Mouse (Mus musculus) embryonic facial prominence, embryonic 12.5 days (tissue): Measurements from ENCODE around the gene Cpeb2. TPM values are rescaled to one million over a fixed set of nuclear protein-coding genes. Genes with fewer than 3 reads are reported as not detected.

Source experiments
- ATAC-seq: fragments of 200-750 bp; cut with Nextera tagmentation; 2 replicates; pipeline ENCODE4 v1.8.0; 2017; ENCODE audit not compliant: insufficient number of reproducible peaks, insufficient read depth, low FRiP score, low TSS enrichment
- H3K27ac ChIP-seq: fragments of 300-500 bp; sonication (generic); 2 replicates; pipeline ENCODE4 v1.5.1; 2016; ENCODE audit warnings: mild to moderate bottlenecking
- H3K27me3 ChIP-seq: fragments of 300-500 bp; sonication (generic); 2 replicates; pipeline ENCODE4 v1.6.1; 2016; ENCODE audit warnings: mild to moderate bottlenecking, moderate library complexity
- H3K36me3 ChIP-seq: fragments of 300-500 bp; sonication (generic); 2 replicates; pipeline ENCODE4 v1.6.1; 2016; ENCODE audit warnings: mild to moderate bottlenecking
- H3K4me1 ChIP-seq: fragments of 300-500 bp; sonication (generic); 2 replicates; pipeline ENCODE4 v1.6.1; 2016
- H3K4me2 ChIP-seq: fragments of 300-500 bp; sonication (generic); replicated peaks from 2 replicates; pipeline ENCODE4 v1.6.1; 2016; ENCODE audit warnings: mild to moderate bottlenecking, moderate library complexity
- H3K4me3 ChIP-seq: fragments of 300-500 bp; sonication (generic); 2 replicates; pipeline ENCODE4 v1.5.1; 2016; ENCODE audit warnings: mild to moderate bottlenecking
- H3K9ac ChIP-seq: fragments of 300-500 bp; sonication (generic); 2 replicates; pipeline ENCODE4 v1.6.1; 2016; ENCODE audit warnings: mild to moderate bottlenecking, moderate library complexity
- H3K9me3 ChIP-seq: fragments of 300-500 bp; sonication (generic); 2 replicates; pipeline ENCODE4 v1.6.1; 2016; ENCODE audit warnings: mild to moderate bottlenecking, moderate library complexity
- WGBS: fragments of 180-500 bp; shearing (Covaris S2); methylation state at CpG from one replicate; pipeline ENCODE4 v1.1.7; 2016; 5-methylcytosine and 5-hydroxymethylcytosine counted together
- polyA plus RNA-seq: library from polyadenylated mRNA; unstranded; fragments of >200 nt; fragmentation: Nextera tagmentation; extraction: Ambion mirVana; gene quantifications from 2 replicates; pipeline ENCODE4 v1.2.1, GENCODE M21; 2016

Gene Cpeb2
- polyA plus RNA-seq, 1 experiment from 2014 or later: 2.0 TPM

DNA sequence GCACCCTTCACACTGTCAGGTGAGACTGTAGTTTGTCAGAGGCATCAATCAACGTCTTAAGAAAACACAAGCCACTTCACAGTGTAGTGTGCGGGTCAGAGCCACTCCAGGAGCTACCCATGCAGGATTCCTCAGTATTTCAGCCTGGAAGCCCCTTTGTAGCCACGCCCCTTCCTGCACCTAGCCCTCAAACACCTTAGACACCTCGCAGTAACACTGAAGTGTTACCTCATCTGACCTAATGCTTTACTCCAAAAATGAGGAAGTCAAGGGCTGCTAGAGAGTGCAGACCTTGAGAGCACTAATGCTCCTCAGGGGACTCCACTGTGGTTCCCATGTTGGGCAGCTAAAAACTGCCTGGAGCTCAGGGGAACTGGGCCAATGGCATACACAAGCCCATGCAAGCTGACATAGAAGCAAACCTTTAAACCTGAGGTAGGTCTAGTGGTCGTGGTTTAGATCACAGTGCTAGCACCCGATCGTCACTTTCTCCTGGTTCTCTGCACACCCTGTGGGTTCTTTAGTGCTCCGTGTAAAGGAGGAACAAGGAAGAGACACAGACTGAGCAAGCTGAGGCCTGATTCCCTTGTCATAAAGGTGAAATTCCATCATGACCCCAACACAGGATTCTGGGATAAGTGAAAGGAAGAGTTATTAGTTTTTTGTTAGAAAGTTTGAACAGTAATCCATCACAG is 56.9 kb downstream of the Cpeb2 start:
- H3K9ac ChIP-seq: no peak overlapping the region
- H3K4me1 ChIP-seq: no peaks in the 10 kb centered on the region
- no peak overlapping the region for H3K27ac ChIP-seq
- no peak overlapping the region for H3K4me2 ChIP-seq
- no peaks in the 10 kb centered on the region for H3K9me3 ChIP-seq
- no peaks in the 10 kb centered on the region for H3K27me3 ChIP-seq
- no peaks in the 10 kb centered on the region for H3K36me3 ChIP-seq
- 83% methylated on average over 8 of the region's 8 CpGs for WGBS
- no peak overlapping the region for H3K4me3 ChIP-seq
- ATAC-seq: no peak

DNA sequence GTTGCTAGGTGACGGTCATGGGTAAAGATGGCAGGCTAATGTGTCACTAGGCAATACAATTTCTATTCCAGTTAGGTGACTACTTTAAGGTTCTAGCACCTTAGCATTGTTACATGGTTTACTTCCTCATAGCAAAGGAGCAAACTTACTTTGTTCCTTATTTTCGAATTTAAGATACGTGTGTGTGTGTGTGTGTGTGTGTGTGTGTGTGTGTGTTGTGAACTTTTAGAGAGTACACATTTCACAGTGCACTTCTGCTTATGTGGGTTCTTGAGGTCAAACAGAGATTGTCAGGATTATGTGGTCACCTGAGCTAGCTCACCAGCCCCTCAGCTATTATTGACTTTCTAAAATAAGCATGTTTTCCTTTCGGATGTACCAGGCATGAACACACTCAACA is 60.2 kb downstream of the Cpeb2 start:
- 82% methylated on average over 4 of the region's 4 CpGs for WGBS
- Histone ChIP-seq H3K9ac (no peak overlapping the region), H3K27ac (no peak overlapping the region), H3K4me1 (no peaks in the 10 kb centered on the region), H3K4me3 (no peak overlapping the region), H3K36me3 (no peaks in the 10 kb centered on the region), H3K27me3 (no peaks in the 10 kb centered on the region), H3K9me3 (no peaks in the 10 kb centered on the region), H3K4me2 (no peak overlapping the region)
- no peak for ATAC-seq

DNA sequence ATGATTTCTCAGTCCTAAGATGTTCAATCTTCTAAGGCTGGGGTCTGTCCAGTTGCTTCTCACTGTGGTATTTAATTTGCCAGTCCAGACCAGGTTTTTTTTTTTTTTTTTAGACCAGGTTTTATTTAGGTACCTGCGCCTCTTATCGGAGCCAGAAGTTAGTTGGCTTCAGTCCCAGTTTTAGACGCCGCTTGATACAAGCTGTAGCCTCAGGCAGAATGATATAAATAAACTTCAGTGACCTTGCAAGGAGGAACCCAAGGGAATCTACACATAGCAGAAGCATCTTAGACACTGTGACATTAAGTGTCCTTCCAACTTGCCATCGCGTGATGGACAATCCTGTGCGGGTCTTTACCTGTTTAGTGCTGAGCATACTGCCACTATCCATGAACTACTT is 64.5 kb downstream of the Cpeb2 start:
- Histone ChIP-seq H3K27me3 (no peaks in the 10 kb centered on the region), H3K27ac (no peak overlapping the region), H3K9ac (no peak overlapping the region), H3K4me3 (no peak overlapping the region), H3K9me3 (no peaks in the 10 kb centered on the region), H3K36me3 (no peaks in the 10 kb centered on the region), H3K4me1 (no peaks in the 10 kb centered on the region), H3K4me2 (no peak overlapping the region)
- 86% methylated on average over 7 of the region's 7 CpGs for WGBS
- ATAC-seq: no peak

DNA sequence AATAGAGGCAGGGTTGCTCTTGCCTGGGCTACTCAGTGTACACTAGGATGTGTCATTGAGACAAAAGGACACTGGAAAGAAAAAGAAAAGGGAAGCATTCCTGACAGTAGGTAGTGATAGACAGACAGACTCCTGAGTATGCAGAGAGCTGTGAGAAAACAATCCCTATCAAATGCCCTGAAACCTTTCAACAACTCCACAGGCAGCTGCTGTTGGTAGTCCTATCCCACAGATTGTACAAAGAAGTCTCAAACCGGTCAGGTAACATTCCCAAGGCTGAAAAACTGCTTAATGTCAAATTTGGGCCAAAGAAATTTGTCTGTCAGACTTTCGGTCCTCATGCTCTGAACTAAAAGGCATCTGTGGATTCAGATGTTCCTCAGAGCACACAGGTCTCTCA is 66.0 kb downstream of the Cpeb2 start:
- Histone ChIP-seq H3K27ac (no peak overlapping the region), H3K9ac (no peak overlapping the region), H3K27me3 (no peaks in the 10 kb centered on the region), H3K4me1 (no peaks in the 10 kb centered on the region), H3K36me3 (no peaks in the 10 kb centered on the region), H3K4me2 (no peak overlapping the region), H3K9me3 (no peaks in the 10 kb centered on the region), H3K4me3 (no peak overlapping the region)
- no peak for ATAC-seq
- 64% methylated on average over 2 of the region's 2 CpGs for WGBS

DNA sequence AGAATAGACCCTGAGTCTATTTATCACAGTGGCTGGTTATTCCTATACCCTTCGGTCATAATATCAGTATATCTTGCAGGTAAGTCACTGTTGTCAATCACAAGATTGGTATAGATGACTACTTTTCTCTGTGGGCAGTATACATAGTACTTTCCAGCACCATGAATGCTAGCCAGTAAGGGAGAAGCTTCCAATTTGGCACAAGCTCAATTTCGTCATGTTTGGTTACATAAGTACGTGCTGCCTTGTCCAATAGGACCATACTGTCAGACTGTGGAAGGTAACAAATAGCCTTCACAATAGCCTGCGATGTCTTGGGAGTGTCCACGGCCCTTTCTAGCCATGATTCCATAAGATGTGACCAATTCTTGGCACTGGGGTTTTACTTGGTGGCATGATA is 67.1 kb downstream of the Cpeb2 start:
- Histone ChIP-seq H3K4me3 (no peak overlapping the region), H3K4me1 (no peaks in the 10 kb centered on the region), H3K4me2 (no peak overlapping the region), H3K9ac (no peak overlapping the region), H3K27me3 (no peaks in the 10 kb centered on the region), H3K27ac (no peak overlapping the region), H3K9me3 (no peaks in the 10 kb centered on the region), H3K36me3 (no peaks in the 10 kb centered on the region)
- 91% methylated on average over 5 of the region's 5 CpGs for WGBS
- no peak for ATAC-seq

DNA sequence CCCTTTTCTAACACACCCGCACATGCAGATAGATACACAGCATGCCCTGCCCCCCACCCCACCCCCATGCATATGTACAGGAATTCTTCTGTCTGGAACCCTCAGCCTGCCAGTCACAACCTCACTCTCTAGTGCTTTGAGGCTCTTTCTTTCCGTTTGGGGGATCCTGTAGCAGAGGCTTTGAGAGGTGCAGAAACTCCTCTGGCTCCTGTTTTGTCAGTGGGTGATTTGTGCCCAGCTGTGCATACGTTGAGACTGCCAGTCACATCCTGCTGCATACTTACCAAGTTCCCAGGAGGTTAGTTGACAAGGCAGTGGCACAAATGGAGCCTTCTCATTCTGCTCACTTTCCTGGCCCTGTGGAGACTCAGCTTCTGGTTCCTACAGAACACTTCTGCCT is 68.0 kb downstream of the Cpeb2 start:
- no peak for ATAC-seq
- H3K36me3 ChIP-seq: no peaks in the 10 kb centered on the region
- H3K27me3 ChIP-seq: no peaks in the 10 kb centered on the region
- no peak overlapping the region for H3K4me3 ChIP-seq
- no peak overlapping the region for H3K27ac ChIP-seq
- H3K4me2 ChIP-seq: no peak overlapping the region
- no peak overlapping the region for H3K9ac ChIP-seq
- 54% methylated on average over 3 of the region's 3 CpGs for WGBS
- no peaks in the 10 kb centered on the region for H3K4me1 ChIP-seq
- no peaks in the 10 kb centered on the region for H3K9me3 ChIP-seq

DNA sequence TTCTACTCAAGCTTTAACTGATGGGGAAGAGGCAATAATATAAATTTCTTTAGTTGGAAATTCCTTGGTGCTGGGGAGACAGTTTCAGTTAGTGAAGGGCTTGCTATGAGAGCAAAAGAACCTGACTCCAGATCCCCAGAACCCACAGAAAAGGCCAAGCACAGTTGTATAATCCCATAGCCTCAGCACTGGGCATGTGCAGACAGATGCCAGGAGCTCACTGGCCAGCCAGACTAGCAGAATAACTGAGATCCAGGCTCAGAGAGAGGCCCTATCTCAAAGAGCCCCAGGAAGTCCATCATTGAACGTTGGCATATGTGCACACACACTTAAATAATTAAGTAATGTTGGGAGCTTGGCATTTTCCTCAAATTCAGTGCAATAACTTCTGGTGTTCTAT is 70.5 kb downstream of the Cpeb2 start:
- no peak for ATAC-seq
- H3K4me1 ChIP-seq: no peaks in the 10 kb centered on the region
- no peak overlapping the region for H3K4me3 ChIP-seq
- H3K9ac ChIP-seq: no peak overlapping the region
- 50% methylated on average over 1 of the region's 1 CpGs for WGBS
- no peak overlapping the region for H3K4me2 ChIP-seq
- no peaks in the 10 kb centered on the region for H3K9me3 ChIP-seq
- H3K27ac ChIP-seq: no peak overlapping the region
- H3K36me3 ChIP-seq: no peaks in the 10 kb centered on the region
- no peaks in the 10 kb centered on the region for H3K27me3 ChIP-seq

DNA sequence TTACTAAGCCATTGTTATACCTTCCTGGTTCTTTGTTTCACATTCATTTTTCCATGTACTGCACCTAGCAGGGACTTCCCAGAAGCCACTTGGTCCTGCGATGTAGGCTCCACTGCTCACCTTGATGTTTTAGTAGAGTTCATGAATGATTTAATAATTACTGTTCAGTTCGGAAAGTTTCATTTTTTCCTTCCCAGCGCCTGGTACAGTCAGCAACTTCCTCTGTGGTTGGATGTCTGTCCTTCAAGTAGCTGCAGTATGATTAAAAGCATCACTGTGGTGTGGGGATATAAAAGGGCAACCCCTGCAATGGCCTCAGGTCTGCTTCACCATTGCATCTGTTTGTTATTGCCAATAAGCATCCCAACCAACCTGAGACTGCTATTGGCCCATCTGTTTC is 72.5 kb downstream of the Cpeb2 start:
- Histone ChIP-seq H3K27me3 (no peaks in the 10 kb centered on the region), H3K27ac (no peak overlapping the region), H3K4me1 (no peaks in the 10 kb centered on the region), H3K4me3 (no peak overlapping the region), H3K9ac (no peak overlapping the region), H3K4me2 (no peak overlapping the region), H3K36me3 (no peaks in the 10 kb centered on the region), H3K9me3 (no peaks in the 10 kb centered on the region)
- ATAC-seq: no peak
- 91% methylated on average over 3 of the region's 3 CpGs for WGBS

DNA sequence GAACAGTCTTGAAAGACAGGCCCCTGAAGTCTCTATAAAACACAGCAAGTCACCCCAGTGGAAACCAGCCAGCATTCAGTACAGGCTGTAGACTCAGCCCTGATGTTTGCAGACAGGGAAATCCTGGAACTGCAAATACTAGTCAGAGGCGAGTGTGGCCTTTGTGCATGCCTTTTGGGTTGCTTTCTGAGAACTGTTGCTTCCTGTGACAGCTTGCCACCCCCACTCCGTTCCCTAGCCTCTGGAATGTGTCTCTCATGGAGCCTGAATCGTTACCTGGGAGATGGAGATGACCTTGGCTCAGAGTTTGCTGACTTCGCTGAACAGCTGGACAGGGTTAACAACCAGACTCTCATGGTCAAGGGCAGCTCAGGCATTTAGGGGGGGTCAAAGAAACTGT is 77.0 kb downstream of the Cpeb2 start:
- no peak overlapping the region for H3K27ac ChIP-seq
- H3K4me3 ChIP-seq: no peak overlapping the region
- no peak for ATAC-seq
- 44% methylated on average over 4 of the region's 4 CpGs for WGBS
- no peaks in the 10 kb centered on the region for H3K36me3 ChIP-seq
- H3K9me3 ChIP-seq: no peaks in the 10 kb centered on the region
- H3K4me1 ChIP-seq: no peaks in the 10 kb centered on the region
- no peaks in the 10 kb centered on the region for H3K27me3 ChIP-seq
- H3K9ac ChIP-seq: no peak overlapping the region
- H3K4me2 ChIP-seq: no peak overlapping the region

DNA sequence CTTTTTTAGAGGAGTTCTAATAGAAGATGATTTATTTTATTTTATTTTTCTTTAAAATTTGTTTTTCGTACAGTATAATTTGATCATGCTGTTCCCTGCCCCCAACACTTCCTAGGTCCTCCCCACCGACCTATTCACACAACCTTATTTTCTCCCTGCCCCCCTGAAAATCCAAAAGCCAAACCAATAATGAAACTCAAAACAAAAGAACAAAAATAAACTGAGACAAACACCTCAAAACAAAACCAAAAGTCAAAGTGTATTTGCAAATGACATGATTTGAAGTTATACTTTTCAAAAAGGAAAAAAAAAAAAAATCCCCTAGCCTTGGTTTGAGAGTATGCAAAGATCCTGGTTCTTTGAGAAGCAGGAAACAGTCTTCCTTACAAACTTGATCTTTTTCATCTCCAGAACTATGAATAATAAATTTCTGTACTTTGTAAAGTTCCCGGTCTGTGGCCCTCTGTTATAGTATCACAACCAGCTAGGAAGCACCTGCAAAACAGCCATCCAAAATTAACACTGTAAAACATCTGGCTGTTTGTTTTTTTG is 91.4 kb downstream of the Cpeb2 start:
- ATAC-seq: no peak
- H3K4me1 ChIP-seq: peaks cover 2% of the 10 kb centered on the region; the same call in 1 of the 2 replicates
- no peak overlapping the region for H3K27ac ChIP-seq
- H3K4me3 ChIP-seq: no peak overlapping the region
- H3K36me3 ChIP-seq: no peaks in the 10 kb centered on the region
- no peak overlapping the region for H3K9ac ChIP-seq
- 81% methylated on average over 3 of the region's 3 CpGs for WGBS
- H3K27me3 ChIP-seq: no peaks in the 10 kb centered on the region
- no peak overlapping the region for H3K4me2 ChIP-seq
- H3K9me3 ChIP-seq: no peaks in the 10 kb centered on the region

DNA sequence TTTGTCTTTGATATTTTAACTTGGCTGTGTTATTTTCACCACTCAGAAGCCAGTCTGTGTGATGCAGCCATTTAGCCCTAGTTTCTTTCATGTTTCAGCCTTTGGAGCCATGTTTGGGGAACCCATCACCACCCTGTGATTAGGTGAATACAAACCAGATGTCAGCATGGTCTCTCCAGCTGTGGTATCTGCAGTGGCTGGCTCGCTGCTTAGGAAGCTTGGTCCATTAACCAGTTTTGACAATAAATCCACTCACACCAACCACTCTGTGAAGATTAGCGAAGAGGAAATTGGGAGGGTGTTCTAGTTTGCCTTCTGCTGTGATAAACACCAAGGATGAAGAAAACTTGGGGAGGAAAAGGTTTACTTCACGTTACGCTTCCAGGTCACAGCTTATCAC is 92.6 kb downstream of the Cpeb2 start:
- Histone ChIP-seq H3K27ac (no peak overlapping the region), H3K4me3 (no peak overlapping the region), H3K4me1 (peaks cover 2% of the 10 kb centered on the region; the same call in 1 of the 2 replicates), H3K27me3 (no peaks in the 10 kb centered on the region), H3K9me3 (no peaks in the 10 kb centered on the region), H3K9ac (no peak overlapping the region), H3K4me2 (no peak overlapping the region), H3K36me3 (no peaks in the 10 kb centered on the region)
- no peak for ATAC-seq
- WGBS: 52% methylated on average over 4 of the region's 4 CpGs

DNA sequence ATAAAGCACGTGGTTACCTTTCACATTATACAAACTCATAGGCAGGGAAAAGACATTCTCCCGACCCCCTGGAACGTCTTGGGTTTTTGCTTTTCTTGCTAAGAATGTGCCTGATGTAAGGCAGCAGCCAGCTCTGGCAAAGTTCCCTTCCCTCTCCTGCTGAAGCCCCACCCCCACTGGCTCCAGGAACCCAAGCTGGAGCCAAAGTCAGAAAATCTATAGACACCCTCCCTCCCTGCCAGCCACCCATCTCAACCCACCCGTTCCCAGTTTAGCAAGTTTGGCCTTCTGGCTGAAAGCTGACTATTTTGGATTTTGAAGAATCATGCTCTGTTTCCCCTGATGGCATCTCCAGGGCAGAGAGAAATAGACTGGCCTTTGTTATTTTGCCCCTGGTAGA is 95.6 kb downstream of the Cpeb2 start:
- Histone ChIP-seq H3K4me1 (peaks cover 2% of the 10 kb centered on the region; the same call in 1 of the 2 replicates), H3K4me2 (no peak overlapping the region), H3K27ac (0 out of 2 replicates have a peak overlapping the region, but pooled peaks have one; percentile 37), H3K4me3 (no peak overlapping the region), H3K9me3 (no peaks in the 10 kb centered on the region), H3K27me3 (no peaks in the 10 kb centered on the region), H3K9ac (no peak overlapping the region), H3K36me3 (no peaks in the 10 kb centered on the region)
- ATAC-seq: no peak
- WGBS: 19% methylated on average over 4 of the region's 4 CpGs
